Mouse (Mus musculus): ENCODE measurements at regions not wholly inside any gene's neighbourhood (a gene's known extent, or its start where the extent isn't known, plus 50 kb on each side); places are given as distances from the start of the nearest gene placed in this dataset.

GRCm38 (mm10) chr5:106351348-106351747 is 106.6 kb downstream of the Barhl2 start:
- ATAC-seq (ENCODE audit: low FRiP score, low read depth) = no peak
- no peak overlapping the region for H3K27ac ChIP-seq (replicated peaks)
- no peak overlapping the region for H3K4me2 ChIP-seq
- H3K4me1 ChIP-seq (replicated peaks) = peaks cover 4% of the 10 kb centered on the region; the same call in 1 of the 2 replicates
- 88% methylated on average over 8 of the region's 8 CpGs for WGBS
- no peak overlapping the region for H3K4me3 ChIP-seq
- H3K27me3 ChIP-seq = no peaks in the 10 kb centered on the region
- no peaks in the 10 kb centered on the region for H3K36me3 ChIP-seq
- H3K9me3 ChIP-seq = no peaks in the 10 kb centered on the region
- no peak overlapping the region for H3K9ac ChIP-seq

DNA sequence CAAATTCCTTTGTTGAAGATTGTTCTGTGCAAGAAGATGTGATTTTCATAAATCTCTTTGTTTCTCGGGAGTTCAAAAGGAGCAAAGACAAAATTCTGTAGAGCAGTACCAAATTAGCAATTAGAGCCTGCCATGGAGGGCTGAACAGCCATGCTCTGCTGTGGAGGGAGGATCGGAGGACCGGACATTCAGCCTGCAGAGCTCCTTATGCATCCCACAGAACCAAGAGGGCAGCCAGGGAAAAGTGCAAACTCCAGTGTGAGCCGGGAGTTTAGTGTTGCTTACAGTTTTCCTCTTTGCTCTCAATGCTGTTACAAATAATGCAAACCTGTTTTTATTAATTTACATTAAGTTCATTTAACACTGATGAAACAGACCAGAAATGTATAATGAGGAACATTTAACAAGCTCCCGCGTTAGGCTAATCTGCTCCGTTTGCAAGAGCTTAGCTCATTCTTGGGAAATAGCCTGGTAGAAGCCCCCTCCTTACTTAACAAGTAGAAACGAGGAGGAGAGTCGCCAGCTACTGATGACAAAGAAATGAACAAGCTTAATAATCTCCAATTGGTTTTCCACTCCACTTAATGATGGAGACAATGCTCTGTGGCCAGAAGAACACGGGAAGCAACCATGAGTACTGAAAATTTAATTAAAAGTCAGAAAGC is 108.0 kb downstream of the Barhl2 start:
- Histone ChIP-seq H3K36me3 (no peaks in the 10 kb centered on the region), H3K27me3 (0 out of 2 replicates have a peak, but pooled peaks cover 1% of the 10 kb centered on the region), H3K9ac (no peak overlapping the region), H3K4me2 (no peak overlapping the region), H3K9me3 (no peaks in the 10 kb centered on the region), H3K4me1 (replicated peaks) (peaks cover 4% of the 10 kb centered on the region; the same call in 1 of the 2 replicates), H3K4me3 (no peak overlapping the region), H3K27ac (replicated peaks) (no peak overlapping the region)
- WGBS = 46% methylated on average over 10 of the region's 10 CpGs
- ATAC-seq (ENCODE audit: low FRiP score, low read depth) = no peak

DNA sequence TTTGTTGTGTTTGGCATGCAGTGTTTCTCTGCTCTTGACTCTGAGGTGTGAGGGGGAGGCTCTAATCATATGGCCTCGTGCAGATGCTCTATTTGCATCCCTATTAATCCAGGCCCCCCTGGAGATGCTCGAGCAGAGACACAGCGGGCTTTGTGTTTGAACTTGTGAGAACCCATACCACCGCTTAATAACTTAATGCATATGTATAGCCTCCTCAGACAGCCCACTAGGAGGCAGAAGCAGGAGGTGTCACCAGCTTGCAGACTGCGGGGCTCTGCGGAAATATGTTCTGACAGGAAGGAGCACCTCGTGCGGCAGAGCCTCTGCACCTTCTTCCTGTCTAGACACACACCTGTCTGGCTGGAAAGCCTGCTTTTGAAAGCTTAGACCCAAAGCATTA is 113.7 kb downstream of the Barhl2 start:
- Histone ChIP-seq H3K27ac (replicated peaks) (no peak overlapping the region), H3K36me3 (no peaks in the 10 kb centered on the region), H3K27me3 (peaks cover 8% of the 10 kb centered on the region; the same call in 1 of the 2 replicates), H3K4me3 (no peak overlapping the region), H3K4me1 (replicated peaks) (peaks cover 6% of the 10 kb centered on the region; the same call in 1 of the 2 replicates), H3K9me3 (no peaks in the 10 kb centered on the region), H3K9ac (no peak overlapping the region), H3K4me2 (no peak overlapping the region; the same call in 1 of the 2 replicates)
- 6% methylated on average over 8 of the region's 8 CpGs for WGBS
- ATAC-seq (ENCODE audit: low FRiP score, low read depth) = 0 out of 2 replicates have a peak, but pooled peaks have one; percentile 38

- Histone ChIP-seq H3K9me3 (no peaks in the 10 kb centered on the region), H3K4me1 (replicated peaks) (peaks cover 6% of the 10 kb centered on the region; the same call in 1 of the 2 replicates), H3K27ac (replicated peaks) (no peak overlapping the region), H3K36me3 (no peaks in the 10 kb centered on the region), H3K9ac (no peak overlapping the region), H3K4me2 (no peak overlapping the region), H3K4me3 (no peak overlapping the region), H3K27me3 (peaks cover 8% of the 10 kb centered on the region; the same call in 1 of the 2 replicates)
- 38% methylated on average over 6 of the region's 6 CpGs for WGBS
- ATAC-seq (ENCODE audit: low FRiP score, low read depth) = no peak
Observed at GRCm38 (mm10) chr5:106343601-106344000, 114.4 kb downstream of the Barhl2 start.

DNA sequence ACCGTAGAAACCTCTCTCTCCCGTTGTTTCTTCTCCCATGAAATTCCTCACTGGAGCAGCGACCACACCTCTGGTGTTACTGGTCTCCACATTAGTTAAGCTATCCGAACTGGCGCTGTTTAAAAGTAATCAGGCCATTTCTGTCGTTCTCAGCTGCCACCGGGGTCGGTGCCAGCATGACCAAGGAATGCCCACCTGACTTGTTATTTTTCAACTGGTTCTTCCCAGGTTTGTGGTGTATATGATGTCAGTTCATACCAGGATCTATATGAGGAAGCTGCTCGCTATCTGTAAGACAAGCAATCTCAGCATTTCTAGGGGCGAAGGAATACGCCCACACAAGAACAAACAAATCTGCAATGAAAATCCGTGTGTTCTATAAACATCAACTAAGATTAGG is 116.6 kb downstream of the Barhl2 start:
- H3K27ac ChIP-seq (replicated peaks) = no peak overlapping the region
- peaks cover 8% of the 10 kb centered on the region; the same call in 1 of the 2 replicates for H3K27me3 ChIP-seq
- no peaks in the 10 kb centered on the region for H3K36me3 ChIP-seq
- no peak for ATAC-seq (ENCODE audit: low FRiP score, low read depth)
- H3K9me3 ChIP-seq = no peaks in the 10 kb centered on the region
- no peak overlapping the region for H3K4me3 ChIP-seq
- no peak overlapping the region for H3K4me2 ChIP-seq
- WGBS = 77% methylated on average over 12 of the region's 12 CpGs
- no peak overlapping the region for H3K9ac ChIP-seq
- H3K4me1 ChIP-seq (replicated peaks) = peaks cover 6% of the 10 kb centered on the region; the same call in 1 of the 2 replicates

GRCm38 (mm10) chr5:106335639-106336038 is 122.3 kb downstream of the Barhl2 start:
- H3K4me1 ChIP-seq (replicated peaks) = 0 out of 2 replicates have a peak, but pooled peaks cover 3% of the 10 kb centered on the region
- H3K4me2 ChIP-seq = no peak overlapping the region
- no peak overlapping the region for H3K27ac ChIP-seq (replicated peaks)
- H3K9me3 ChIP-seq = no peaks in the 10 kb centered on the region
- H3K9ac ChIP-seq = no peak overlapping the region
- H3K4me3 ChIP-seq = no peak overlapping the region
- no peak for ATAC-seq (ENCODE audit: low FRiP score, low read depth)
- H3K36me3 ChIP-seq = no peaks in the 10 kb centered on the region
- 88% methylated on average over 11 of the region's 11 CpGs for WGBS
- no peaks in the 10 kb centered on the region for H3K27me3 ChIP-seq

DNA sequence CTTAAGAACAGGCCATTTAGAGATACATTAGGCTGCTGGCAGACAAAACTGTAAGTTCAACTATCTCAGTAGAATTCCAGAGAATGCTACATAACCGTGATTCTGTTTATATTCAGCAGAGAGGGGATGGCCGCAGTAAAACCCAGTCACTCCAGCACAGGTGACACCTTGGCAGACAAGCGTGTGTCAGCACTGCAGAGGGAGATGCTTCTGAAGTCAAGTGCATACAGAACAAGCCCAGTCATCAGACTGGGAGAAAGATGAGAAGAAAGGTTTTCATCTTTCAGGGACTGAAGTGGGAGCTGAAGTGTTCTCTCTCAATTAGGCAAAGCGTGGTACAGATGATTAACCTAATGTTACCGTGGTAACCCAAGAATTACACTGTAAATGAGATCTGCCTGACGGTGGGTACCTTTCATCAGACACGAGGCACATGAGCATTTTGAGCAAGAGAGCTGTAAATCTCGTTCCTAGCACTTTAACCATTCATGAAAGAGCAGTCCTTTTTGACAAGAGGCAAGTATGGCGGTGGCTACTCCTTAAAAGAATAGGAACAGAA is 130.3 kb downstream of the Barhl2 start:
- Histone ChIP-seq H3K4me1 (replicated peaks) (0 out of 2 replicates have a peak, but pooled peaks cover 1% of the 10 kb centered on the region), H3K27ac (replicated peaks) (no peak overlapping the region), H3K4me2 (no peak overlapping the region), H3K27me3 (no peaks in the 10 kb centered on the region), H3K4me3 (no peak overlapping the region), H3K36me3 (no peaks in the 10 kb centered on the region), H3K9ac (no peak overlapping the region), H3K9me3 (no peaks in the 10 kb centered on the region)
- no peak for ATAC-seq (ENCODE audit: low FRiP score, low read depth)
- WGBS = 54% methylated on average over 9 of the region's 9 CpGs

DNA sequence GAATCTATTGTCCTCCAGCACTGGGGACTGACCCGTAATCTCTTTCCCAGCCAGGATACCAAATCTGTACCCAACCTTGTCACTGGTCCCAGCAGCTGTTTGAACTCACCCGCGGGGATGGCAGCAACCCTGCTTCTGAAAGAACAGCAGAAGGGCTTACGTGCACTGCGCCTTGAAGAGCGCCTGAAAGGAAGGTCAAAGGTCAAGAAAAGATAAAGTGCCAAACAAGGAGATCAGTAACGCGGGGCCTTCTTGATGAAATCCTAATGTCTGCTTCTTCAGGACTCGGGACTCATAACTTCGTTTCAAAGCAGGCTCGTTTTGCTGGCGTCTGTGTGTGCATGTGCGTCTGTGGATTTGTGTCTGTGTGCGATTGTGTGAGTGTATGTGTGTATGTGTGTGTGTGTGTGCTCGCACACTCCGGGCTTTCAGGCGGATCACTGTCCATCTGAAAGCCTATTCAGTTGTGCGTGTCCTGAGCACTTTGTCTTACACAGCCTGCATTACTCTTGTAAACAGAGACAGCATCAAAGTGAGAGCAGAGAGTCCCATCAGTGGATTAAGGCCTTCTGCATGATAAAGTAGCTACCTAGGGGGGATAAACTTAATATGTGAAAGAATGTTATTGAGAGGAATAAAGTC is 135.3 kb downstream of the Barhl2 start:
- 22% methylated on average over 18 of the region's 18 CpGs for WGBS

GRCm38 (mm10) chr5:106321426-106321825 is 136.5 kb downstream of the Barhl2 start:
- Histone ChIP-seq H3K9me3 (no peaks in the 10 kb centered on the region), H3K27me3 (no peaks in the 10 kb centered on the region), H3K4me2 (no peak overlapping the region), H3K27ac (replicated peaks) (no peak overlapping the region), H3K36me3 (no peaks in the 10 kb centered on the region), H3K9ac (no peak overlapping the region), H3K4me3 (no peak overlapping the region), H3K4me1 (replicated peaks) (0 out of 2 replicates have a peak, but pooled peaks cover 5% of the 10 kb centered on the region)
- 50% methylated on average over 5 of the region's 5 CpGs for WGBS
- no peak for ATAC-seq (ENCODE audit: low FRiP score, low read depth)

More for the DNA sequence above, 135.3 kb downstream of the Barhl2 start:
- Histone ChIP-seq H3K36me3 (no peaks in the 10 kb centered on the region), H3K4me2 (no peak overlapping the region), H3K27me3 (no peaks in the 10 kb centered on the region), H3K9me3 (no peaks in the 10 kb centered on the region), H3K4me3 (no peak overlapping the region), H3K4me1 (replicated peaks) (0 out of 2 replicates have a peak, but pooled peaks cover 5% of the 10 kb centered on the region), H3K9ac (no peak overlapping the region), H3K27ac (replicated peaks) (no peak overlapping the region)
- ATAC-seq (ENCODE audit: low FRiP score, low read depth) = no peak

DNA sequence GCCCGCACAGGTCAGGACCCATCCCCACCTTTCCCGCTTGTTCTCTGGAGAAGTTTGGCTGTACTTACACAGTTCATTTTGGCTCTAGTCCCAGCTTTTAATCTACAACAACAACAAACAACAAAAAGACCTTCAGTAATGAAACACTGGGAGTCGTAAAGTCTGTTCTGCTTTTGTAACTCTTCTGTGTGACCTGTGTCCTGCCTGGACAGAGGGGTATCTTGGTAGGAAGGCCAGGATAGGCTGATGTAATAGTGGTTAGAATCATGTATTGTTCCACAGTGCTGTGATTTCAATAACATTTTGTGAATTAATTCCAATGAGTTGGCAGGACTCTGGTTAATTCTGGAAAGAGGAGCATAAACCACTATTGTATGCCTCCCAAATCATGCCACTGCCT is 136.9 kb downstream of the Barhl2 start:
- no peaks in the 10 kb centered on the region for H3K36me3 ChIP-seq
- WGBS = 57% methylated on average over 3 of the region's 3 CpGs
- no peaks in the 10 kb centered on the region for H3K27me3 ChIP-seq
- 0 out of 2 replicates have a peak, but pooled peaks cover 5% of the 10 kb centered on the region for H3K4me1 ChIP-seq (replicated peaks)
- no peak overlapping the region for H3K4me2 ChIP-seq
- no peak overlapping the region for H3K4me3 ChIP-seq
- ATAC-seq (ENCODE audit: low FRiP score, low read depth) = no peak
- no peaks in the 10 kb centered on the region for H3K9me3 ChIP-seq
- H3K9ac ChIP-seq = no peak overlapping the region
- H3K27ac ChIP-seq (replicated peaks) = no peak overlapping the region

- ATAC-seq (ENCODE audit: low FRiP score, low read depth) = no peak
- H3K4me2 ChIP-seq = no peak overlapping the region
- no peak overlapping the region for H3K9ac ChIP-seq
- no peak overlapping the region for H3K27ac ChIP-seq (replicated peaks)
- no peaks in the 10 kb centered on the region for H3K9me3 ChIP-seq
- WGBS = 18% methylated on average over 6 of the region's 6 CpGs
- no peaks in the 10 kb centered on the region for H3K36me3 ChIP-seq
- 0 out of 2 replicates have a peak, but pooled peaks cover 5% of the 10 kb centered on the region for H3K4me1 ChIP-seq (replicated peaks)
- H3K4me3 ChIP-seq = no peak overlapping the region
- H3K27me3 ChIP-seq = no peaks in the 10 kb centered on the region
Observed at GRCm38 (mm10) chr5:106320039-106320438, 137.9 kb downstream of the Barhl2 start.

DNA sequence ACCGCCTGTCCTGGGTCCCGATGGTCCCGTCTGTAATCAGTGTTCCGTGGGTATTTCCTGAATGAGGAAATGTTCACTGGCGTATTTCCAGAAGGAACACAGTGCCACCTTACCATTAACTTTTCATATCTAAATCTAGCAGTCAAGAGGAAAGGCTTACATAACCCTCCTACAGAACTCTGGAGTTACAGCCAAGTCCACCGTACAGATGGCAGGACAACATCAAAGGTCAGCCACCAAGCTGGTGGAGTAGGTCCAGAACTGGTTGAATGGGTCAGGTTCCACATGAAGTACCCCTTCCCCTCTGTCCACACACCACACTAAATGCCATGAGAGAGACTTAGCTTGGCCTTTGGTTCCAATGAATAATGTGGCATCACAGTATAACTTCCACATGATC is 139.7 kb downstream of the Barhl2 start:
- no peak overlapping the region for H3K4me2 ChIP-seq
- no peak for ATAC-seq (ENCODE audit: low FRiP score, low read depth)
- H3K9me3 ChIP-seq = no peaks in the 10 kb centered on the region
- WGBS = 94% methylated on average over 6 of the region's 6 CpGs
- H3K27ac ChIP-seq (replicated peaks) = no peak overlapping the region
- H3K9ac ChIP-seq = no peak overlapping the region
- H3K4me1 ChIP-seq (replicated peaks) = 0 out of 2 replicates have a peak, but pooled peaks cover 5% of the 10 kb centered on the region
- H3K36me3 ChIP-seq = no peaks in the 10 kb centered on the region
- H3K27me3 ChIP-seq = no peaks in the 10 kb centered on the region
- H3K4me3 ChIP-seq = no peak overlapping the region

Measured in hindbrain, embryonic 15.5 days (tissue).